Mouse (Mus musculus): Measurements from ENCODE around the gene Ncf1. TPM values are rescaled to one million over a fixed set of nuclear protein-coding genes. Genes with fewer than 3 reads are reported as not detected.

Gene Ncf1
- total RNA-seq, 2 experiments from 2014 or later = 6.5 to 7.2 TPM

GRCm38 (mm10) chr5:134221708-134222150 lies 7.7 kb downstream of the Ncf1 start:
- no peak for DNase-seq (ENCODE audit: low spot score in 2 of 2)
- intact Hi-C loops (cut with DNase I) = no loop called here

GRCm38 (mm10) chr5:134221278-134221677 lies 8.1 kb downstream of the Ncf1 start:
- intact Hi-C loops (cut with DNase I) = no loop called here
- no peak for DNase-seq (ENCODE audit: low spot score in 2 of 2)

- intact Hi-C loops (cut with DNase I) = no loop called here
- no peak for DNase-seq (ENCODE audit: low spot score in 2 of 2)
These were observed 11.5 kb downstream of the Ncf1 start for GRCm38 (mm10) chr5:134217900-134218299.

- intact Hi-C loops (cut with DNase I) = no loop called here
- no peak for DNase-seq (ENCODE audit: low spot score in 2 of 2)
These were observed 15.2 kb downstream of the Ncf1 start for GRCm38 (mm10) chr5:134214021-134214806.

GRCm38 (mm10) chr5:134209931-134210554 lies 19.4 kb downstream of the Ncf1 start:
- no peak for DNase-seq (ENCODE audit: low spot score in 2 of 2)
- intact Hi-C loops (cut with DNase I) = no loop called here

GRCm38 (mm10) chr5:134206721-134207120 lies 22.7 kb downstream of the Ncf1 start:
- DNase-seq (ENCODE audit: low spot score in 2 of 2) = no peak
- intact Hi-C loops (cut with DNase I) = no loop called here

GRCm38 (mm10) chr5:134193664-134194063 lies 35.8 kb downstream of the Ncf1 start:
- no peak for DNase-seq (ENCODE audit: low spot score in 2 of 2)
- intact Hi-C loops (cut with DNase I) = no loop called here

GRCm38 (mm10) chr5:134188571-134188970 lies 40.9 kb downstream of the Ncf1 start:
- no peak for DNase-seq (ENCODE audit: low spot score in 2 of 2)
- intact Hi-C loops (cut with DNase I) = no loop called here

- DNase-seq (ENCODE audit: low spot score in 2 of 2) = peak; percentile 18 to 33
- intact Hi-C loops (cut with DNase I) = no loop called here
These were observed 42.3 kb downstream of the Ncf1 start for GRCm38 (mm10) chr5:134186961-134187731.

GRCm38 (mm10) chr5:134186059-134186458 lies 43.4 kb downstream of the Ncf1 start:
- no peak for DNase-seq (ENCODE audit: low spot score in 2 of 2)
- intact Hi-C loops (cut with DNase I) = no loop called here

- intact Hi-C loops (cut with DNase I) = loop anchor here (2.0 kb wide), 1 partner anchor 163 kb away; no protein-coding TSS in a partner anchor
- peak; percentile 98 to 99 for DNase-seq (ENCODE audit: low spot score in 2 of 2)
These were observed 45.3 kb downstream of the Ncf1 start, which contains the start of gene Gtf2ird2 for GRCm38 (mm10) chr5:134183880-134184808. Gene Gtf2ird2 (plus strand): TSS chr5:134184019.

- no peak for DNase-seq (ENCODE audit: low spot score in 2 of 2)
- intact Hi-C loops (cut with DNase I) = loop anchor here (2.0 kb wide), 1 partner anchor 164 kb away; no protein-coding TSS in a partner anchor
These were observed 46.3 kb downstream of the Ncf1 start for GRCm38 (mm10) chr5:134183162-134183561.

GRCm38 (mm10) chr5:134182735-134183134 lies 46.7 kb downstream of the Ncf1 start:
- no peak for DNase-seq (ENCODE audit: low spot score in 2 of 2)
- intact Hi-C loops (cut with DNase I) = loop anchor here (2.0 kb wide), 1 partner anchor 164 kb away; no protein-coding TSS in a partner anchor

GRCm38 (mm10) chr5:134182172-134182571 lies 47.3 kb downstream of the Ncf1 start:
- DNase-seq (ENCODE audit: low spot score in 2 of 2) = no peak
- intact Hi-C loops (cut with DNase I) = loop anchor here (2.0 kb wide), 1 partner anchor 165 kb away; no protein-coding TSS in a partner anchor

GRCm38 (mm10) chr5:134179871-134180270 lies 49.6 kb downstream of the Ncf1 start:
- intact Hi-C loops (cut with DNase I) = no loop called here
- DNase-seq (ENCODE audit: low spot score in 2 of 2) = peak; percentile 63 to 78

- DNase-seq (ENCODE audit: low spot score in 2 of 2) = no peak
- intact Hi-C loops (cut with DNase I) = no loop called here
These were observed 50.9 kb downstream of the Ncf1 start for GRCm38 (mm10) chr5:134178536-134178935.

- intact Hi-C loops (cut with DNase I) = no loop called here
- DNase-seq (ENCODE audit: low spot score in 2 of 2) = peak; percentile 83 to 86
These were observed 53.1 kb downstream of the Ncf1 start, which contains the start of gene Rcc1l for GRCm38 (mm10) chr5:134176169-134176881. Gene Rcc1l (minus strand): TSS chr5:134176774.

GRCm38 (mm10) chr5:134175696-134176095 lies 53.7 kb downstream of the Ncf1 start:
- no peak for DNase-seq (ENCODE audit: low spot score in 2 of 2)
- intact Hi-C loops (cut with DNase I) = no loop called here

All from left cerebral cortex, postnatal 36 days (tissue).